Mouse (Mus musculus) ES-E14 (cell line): ENCODE measurements around the gene Iffo2.

ENCODE experiments used
- HCFC1 ChIP-seq: IDR thresholded peaks from 2 replicates; pipeline ENCODE4 v1.6.1; 2012; ENCODE audit warnings: low read length, inconsistent platforms, borderline replicate concordance; ENCODE audit not compliant: insufficient read depth
- MAFK ChIP-seq: IDR thresholded peaks from 2 replicates; pipeline ENCODE4 v1.6.1; 2014; ENCODE audit warnings: mild to moderate bottlenecking, low read depth, low read length, inconsistent platforms; ENCODE audit not compliant: insufficient read depth
- ZC3H11A ChIP-seq: IDR thresholded peaks from 2 replicates; pipeline ENCODE4 v1.6.1; 2012; ENCODE audit warnings: low read depth, mild to moderate bottlenecking, inconsistent platforms, low read length, borderline replicate concordance

- TF ChIP-seq HCFC1 (no peak), MAFK (no peak), ZC3H11A (no peak)
These were observed 18.8 kb upstream of the Iffo2 start for GRCm38 (mm10) chr4:139511557-139511956.
